Mouse (Mus musculus) CH12.LX (cell line): ENCODE data around the gene E030018B13Rik. TPM values are rescaled to one million over a fixed set of nuclear protein-coding genes. Genes with fewer than 3 reads are reported as not detected.

ENCODE experiments used
- DNase-seq: peaks from one replicate; pipeline ENCODE4 v3.0.0-alpha.2; 2013; ENCODE audit errors: extremely low read depth
- H3K27ac ChIP-seq: 2 replicates; pipeline ENCODE4 v1.5.1; 2012; ENCODE audit warnings: low read depth, mild to moderate bottlenecking, control low read depth, moderate library complexity; ENCODE audit not compliant: insufficient read depth
- H3K27me3 ChIP-seq: replicated peaks from 2 replicates; pipeline ENCODE3; 2012; ENCODE audit warnings: inconsistent platforms
- H3K36me3 ChIP-seq, 2 experiments: replicated peaks in 1 of 2; 2 replicates each; pipeline versions ENCODE3 to v1.6.1; 2012; ENCODE audit warnings: inconsistent platforms in 1 of 2, low read length in 1 of 2, mild to moderate bottlenecking in 1 of 2, mixed read lengths in 1 of 2, moderate library complexity in 1 of 2; ENCODE audit not compliant: control insufficient read depth in 1 of 2, insufficient read depth in 1 of 2
- H3K4me1 ChIP-seq, 2 experiments: 2 replicates each; pipeline ENCODE4 v1.6.1; 2012; ENCODE audit warnings: inconsistent platforms in 1 of 2, moderate library complexity in 1 of 2; ENCODE audit not compliant: insufficient read depth in 2 of 2, control insufficient read depth in 1 of 2
- H3K4me2 ChIP-seq: 2 replicates; pipeline ENCODE4 v1.6.1; 2012; ENCODE audit warnings: low read depth, mild to moderate bottlenecking, control low read depth; ENCODE audit not compliant: poor library complexity, insufficient read depth, severe bottlenecking
- H3K4me3 ChIP-seq, 3 experiments: fragments of 150-350 bp in 1 of 3; sonication (generic) in 1 of 3; replicated peaks in 1 of 3; 2 replicates each; pipeline versions ENCODE3 to v1.5.1; 2011 to 2012; ENCODE audit warnings: low read depth in 2 of 3, low read length in 2 of 3, mild to moderate bottlenecking in 2 of 3, moderate library complexity in 2 of 3, control low read depth in 1 of 3, improper control_type of control experiment in 1 of 3, inconsistent platforms in 1 of 3, mixed read lengths in 1 of 3; ENCODE audit not compliant: poor library complexity in 1 of 3
- H3K79me2 ChIP-seq: replicated peaks from 2 replicates; pipeline ENCODE4 v1.6.1; 2012; ENCODE audit warnings: mild to moderate bottlenecking, moderate library complexity; ENCODE audit not compliant: control insufficient read depth, poor library complexity, insufficient read depth, severe bottlenecking; ENCODE audit errors: extremely low read depth
- H3K9ac ChIP-seq: 2 replicates; pipeline ENCODE4 v1.6.1; 2012; ENCODE audit warnings: low read depth, mild to moderate bottlenecking, control low read depth, moderate library complexity; ENCODE audit not compliant: insufficient read depth
- H3K9me3 ChIP-seq: replicated peaks from 2 replicates; pipeline ENCODE3; 2012; ENCODE audit warnings: low read length, inconsistent platforms, mixed read lengths
- BHLHE40 ChIP-seq: IDR thresholded peaks from 2 replicates; pipeline ENCODE4 v1.6.1; 2011; ENCODE audit warnings: mild to moderate bottlenecking, low read depth, low read length, improper control_type of control experiment
- CHD1 ChIP-seq: IDR thresholded peaks from 2 replicates; pipeline ENCODE4 v1.6.1; 2012; ENCODE audit warnings: low read depth, low read length, improper control_type of control experiment, inconsistent platforms
- CHD2 ChIP-seq: IDR thresholded peaks from 2 replicates; pipeline ENCODE4 v1.6.1; 2011; ENCODE audit warnings: low read length, improper control_type of control experiment
- E2F4 ChIP-seq: IDR thresholded peaks from 2 replicates; pipeline ENCODE4 v1.6.1; 2011; ENCODE audit warnings: low read depth, low read length, improper control_type of control experiment; ENCODE audit not compliant: insufficient replicate concordance
- EP300 ChIP-seq: IDR thresholded peaks from 2 replicates; pipeline ENCODE4 v1.6.1; 2011; ENCODE audit warnings: low read length, improper control_type of control experiment
- ETS1 ChIP-seq: conservative IDR thresholded peaks from 2 replicates; pipeline ENCODE4 v1.6.1; 2012; ENCODE audit warnings: low read depth, mild to moderate bottlenecking, inconsistent platforms, low read length, improper control_type of control experiment, moderate library complexity
- GABPA ChIP-seq: IDR thresholded peaks from 2 replicates; pipeline ENCODE4 v1.6.1; 2012; ENCODE audit warnings: low read depth, low read length, improper control_type of control experiment, inconsistent platforms; ENCODE audit not compliant: insufficient replicate concordance
- JUND ChIP-seq: conservative IDR thresholded peaks from 2 replicates; pipeline ENCODE4 v1.6.1; 2011; ENCODE audit warnings: low read depth, low read length, improper control_type of control experiment
- MAX ChIP-seq: IDR thresholded peaks from 2 replicates; pipeline ENCODE4 v1.6.1; 2011; ENCODE audit warnings: low read length, improper control_type of control experiment
- MAZ ChIP-seq: IDR thresholded peaks from 2 replicates; pipeline ENCODE4 v1.6.1; 2012; ENCODE audit warnings: low read depth, mild to moderate bottlenecking, inconsistent platforms, low read length, improper control_type of control experiment, moderate library complexity
- MEF2A ChIP-seq: IDR thresholded peaks from 2 replicates; pipeline ENCODE4 v1.6.1; 2014; ENCODE audit warnings: low read depth, mild to moderate bottlenecking, inconsistent platforms, low read length, improper control_type of control experiment, borderline replicate concordance
- MXI1 ChIP-seq: IDR thresholded peaks from 2 replicates; pipeline ENCODE4 v1.6.1; 2011; ENCODE audit warnings: mild to moderate bottlenecking, low read depth, low read length, improper control_type of control experiment
- NELFE ChIP-seq: IDR thresholded peaks from 2 replicates; pipeline ENCODE4 v1.6.1; 2011; ENCODE audit warnings: low read depth, low read length, improper control_type of control experiment
- NRF1 ChIP-seq: IDR thresholded peaks from 2 replicates; pipeline ENCODE4 v1.6.1; 2014; ENCODE audit warnings: low read depth, mild to moderate bottlenecking, inconsistent platforms, low read length, improper control_type of control experiment, moderate library complexity
- POLR2A ChIP-seq: IDR thresholded peaks from 2 replicates; pipeline ENCODE4 v1.6.1; 2011; ENCODE audit warnings: low read depth, mild to moderate bottlenecking, improper control_type of control experiment, low read length
- RAD21 ChIP-seq: IDR thresholded peaks from 2 replicates; pipeline ENCODE4 v1.6.1; 2011; ENCODE audit warnings: low read depth, mild to moderate bottlenecking, low read length, improper control_type of control experiment, moderate library complexity
- RCOR1 ChIP-seq: conservative IDR thresholded peaks from 2 replicates; pipeline ENCODE4 v1.6.1; 2012; ENCODE audit warnings: low read depth, mild to moderate bottlenecking, inconsistent platforms, low read length, improper control_type of control experiment
- SIN3A ChIP-seq: IDR thresholded peaks from 2 replicates; pipeline ENCODE4 v1.6.1; 2012; ENCODE audit warnings: low read length, improper control_type of control experiment, inconsistent platforms
- SMC3 ChIP-seq: IDR thresholded peaks from 2 replicates; pipeline ENCODE4 v1.6.1; 2011; ENCODE audit warnings: low read depth, low read length, improper control_type of control experiment
- TBP ChIP-seq: conservative IDR thresholded peaks from 2 replicates; pipeline ENCODE4 v1.6.1; 2011; ENCODE audit warnings: low read depth, low read length, improper control_type of control experiment
- USF2 ChIP-seq: conservative IDR thresholded peaks from 2 replicates; pipeline ENCODE4 v1.6.1; 2011; ENCODE audit warnings: low read depth, low read length, improper control_type of control experiment
- ZNF384 ChIP-seq: IDR thresholded peaks from 2 replicates; pipeline ENCODE4 v1.6.1; 2012; ENCODE audit warnings: low read depth, low read length, improper control_type of control experiment, inconsistent platforms
- dilution Hi-C: fragments of 300-500 bp; cut with MboI; formaldehyde crosslinking; loops from 2 replicates; pipeline ENCODE4 v1.14.3; 2020; ENCODE audit warnings: low sequenced_read_pairs; ENCODE audit not compliant: extremely low pct_unique_long_range_greater_than_20kb, extremely low pct_ligation_motif_present
- in situ Hi-C: fragments of 300-500 bp; cut with MboI; formaldehyde crosslinking; loops from 3 replicates; pipeline ENCODE4 v1.14.3; 2019; ENCODE audit warnings: low sequenced_read_pairs, low pct_ligation_motif_present, low pct_unique_long_range_greater_than_20kb, mixed read lengths
- polyA plus RNA-seq: library from polyadenylated mRNA; unstranded; fragments of >175 nt; gene quantifications from 2 replicates; pipeline ENCODE4 v1.2.1, GENCODE M21; 2012; ENCODE audit warnings: low read depth; ENCODE audit not compliant: insufficient read length
- total RNA-seq, 2 experiments: library from RNA; depleted of rRNA; stranded (reverse); fragments of 300-350 nt in 1 of 2; fragments of >200 nt in 1 of 2; gene quantifications; 2 replicates each; pipeline ENCODE4 v1.2.3; 2012 to 2014

The E030018B13Rik gene
- total and polyA plus RNA-seq, 3 experiments = not detected

DNA sequence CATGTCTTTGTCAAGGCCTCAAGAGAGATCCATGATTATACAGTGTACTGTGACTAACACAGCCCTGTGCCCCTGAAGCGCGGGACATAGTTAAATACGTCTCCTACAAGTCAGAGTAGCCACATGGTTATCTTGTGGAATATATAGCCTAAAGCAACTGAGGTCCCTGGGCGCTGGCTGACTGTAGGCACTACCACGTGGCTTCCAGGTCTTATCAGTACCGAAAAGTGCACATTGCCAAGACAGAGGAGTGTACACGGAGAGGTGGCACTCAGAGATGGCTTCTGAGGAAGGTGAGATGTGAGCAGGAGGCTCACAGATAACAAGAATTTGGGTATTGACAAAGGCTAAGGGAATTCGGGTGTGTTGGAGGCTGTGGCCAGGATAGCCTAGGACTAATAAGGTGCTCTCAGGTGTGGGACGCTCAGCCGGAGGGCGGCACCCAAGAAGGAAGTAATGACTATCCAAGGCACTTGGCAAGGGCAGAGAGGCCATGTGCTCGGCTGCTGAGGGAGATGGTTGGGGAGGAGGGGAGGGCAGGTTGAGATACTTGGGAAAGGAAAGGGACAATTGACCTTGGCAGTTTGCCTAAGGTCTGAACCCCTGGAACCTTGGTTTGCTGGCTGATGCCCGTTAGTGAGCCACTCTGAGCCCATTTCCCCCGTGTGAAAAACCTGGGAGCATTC lies 39.6 kb downstream of the E030018B13Rik start:
- H3K4me1 ChIP-seq = peaks cover 6 to 17% of the 10 kb centered on the region in 2 experiments
- in situ Hi-C loops = loop anchor here (25.0 kb wide), 1 partner anchor 194 kb away; no protein-coding TSS in a partner anchor
- H3K36me3 ChIP-seq = no peaks in the 10 kb centered on the region
- H3K4me2 ChIP-seq = no peak overlapping the region
- no peak overlapping the region for H3K4me3 ChIP-seq
- no peak overlapping the region for H3K9ac ChIP-seq
- H3K27me3 ChIP-seq = peaks cover under 1% of the 10 kb centered on the region
- peaks cover 4% of the 10 kb centered on the region for H3K9me3 ChIP-seq
- TF ChIP-seq RAD21 = no peak
- TF ChIP-seq POLR2A = no peak
- no peak for TF ChIP-seq MAZ
- TF ChIP-seq NELFE = no peak
- no peak for TF ChIP-seq EP300
- TF ChIP-seq MEF2A = no peak
- TF ChIP-seq SIN3A = no peak
- DNase-seq = no peak
- dilution Hi-C loops = no loop called here
- H3K27ac ChIP-seq = no peak overlapping the region
- H3K79me2 ChIP-seq = no peaks in the 10 kb centered on the region

DNA sequence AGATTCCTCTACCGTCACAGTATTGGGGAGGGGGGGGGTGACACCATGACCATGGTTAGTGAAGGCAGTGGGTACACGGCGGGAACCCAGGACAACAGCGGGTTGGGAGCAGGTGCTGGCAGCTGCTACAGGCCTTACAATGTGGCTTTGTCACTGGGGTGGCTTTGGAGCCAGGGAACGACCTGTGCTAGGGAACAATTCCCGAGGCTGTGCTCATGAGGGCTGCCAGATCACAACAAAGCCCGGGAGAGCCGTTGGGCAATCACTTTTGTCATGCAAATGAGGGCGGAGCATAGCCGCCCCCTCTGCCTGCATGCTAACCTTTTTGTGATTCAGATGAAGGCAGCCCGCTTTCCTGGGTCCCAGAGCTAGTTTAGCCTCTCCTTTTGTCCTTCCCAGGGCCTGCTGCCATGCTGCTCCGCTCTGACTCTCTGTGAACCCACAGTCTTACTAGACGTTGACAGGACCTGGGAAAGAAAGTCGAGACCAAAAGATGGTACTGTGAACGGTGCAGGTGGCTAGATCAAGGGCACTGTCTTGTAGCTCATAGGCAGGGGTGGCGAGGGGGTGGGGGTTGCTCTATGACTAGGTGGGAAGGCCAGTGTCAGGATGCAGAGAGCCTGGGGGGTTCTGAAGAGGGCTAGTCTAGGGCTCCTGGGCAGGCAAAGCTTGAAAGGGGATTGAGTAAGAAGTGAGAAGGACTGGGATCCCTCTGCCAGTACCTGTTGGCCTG lies 40.5 kb downstream of the E030018B13Rik start:
- in situ Hi-C loops (loop anchor here (25.0 kb wide), 1 partner anchor 195 kb away; no protein-coding TSS in a partner anchor), dilution Hi-C loops (no loop called here)
- no peaks in the 10 kb centered on the region for H3K36me3 ChIP-seq
- H3K4me2 ChIP-seq = no peak overlapping the region
- H3K27me3 ChIP-seq = no peaks in the 10 kb centered on the region
- H3K9ac ChIP-seq = no peak overlapping the region
- H3K79me2 ChIP-seq = no peaks in the 10 kb centered on the region
- no peak for DNase-seq
- peaks cover 0 to 8% of the 10 kb centered on the region in 2 experiments; a peak in 3 of 4 replicates for H3K4me1 ChIP-seq
- no peak for TF ChIP-seq JUND
- no peak for TF ChIP-seq MXI1
- TF ChIP-seq EP300 = no peak
- no peak for TF ChIP-seq USF2
- TF ChIP-seq SMC3 = no peak
- no peak for TF ChIP-seq E2F4
- TF ChIP-seq CHD1 = no peak
- no peak for TF ChIP-seq GABPA
- TF ChIP-seq NRF1 = no peak
- no peak for TF ChIP-seq MAX
- TF ChIP-seq RCOR1 = no peak
- no peak for TF ChIP-seq TBP
- TF ChIP-seq ZNF384 = no peak
- no peak for TF ChIP-seq CHD2
- TF ChIP-seq BHLHE40 = no peak
- TF ChIP-seq ETS1 = no peak
- no peak for TF ChIP-seq RAD21
- no peak for TF ChIP-seq POLR2A
- no peak overlapping the region for H3K4me3 ChIP-seq
- peaks cover 4% of the 10 kb centered on the region for H3K9me3 ChIP-seq
- no peak overlapping the region for H3K27ac ChIP-seq
